Mouse (Mus musculus) urinary bladder, postnatal 4 days (tissue): Measurements from ENCODE around the gene Tnrc6b.
"Not testable (repeated sequence)": the region's sequence is repeated elsewhere in the genome, so short reads cannot be mapped to it uniquely, and the experiment has no call there.

Experiments used
- DNase-seq, 2 experiments: peaks; one replicate each; pipeline ENCODE4 v3.0.0; 2021 to 2022; ENCODE audit warnings: low spot score in 2 of 2

Tnrc6b gene

GRCm38 (mm10) chr15:80702910-80703309 lies 8.2 kb upstream of the Tnrc6b start:
- no peak for DNase-seq

- no peak for DNase-seq
These were observed 7.6 kb upstream of the Tnrc6b start for GRCm38 (mm10) chr15:80703495-80703894.

GRCm38 (mm10) chr15:80704267-80704666 lies 6.8 kb upstream of the Tnrc6b start:
- DNase-seq = peak; percentile 63 to 83

DNA sequence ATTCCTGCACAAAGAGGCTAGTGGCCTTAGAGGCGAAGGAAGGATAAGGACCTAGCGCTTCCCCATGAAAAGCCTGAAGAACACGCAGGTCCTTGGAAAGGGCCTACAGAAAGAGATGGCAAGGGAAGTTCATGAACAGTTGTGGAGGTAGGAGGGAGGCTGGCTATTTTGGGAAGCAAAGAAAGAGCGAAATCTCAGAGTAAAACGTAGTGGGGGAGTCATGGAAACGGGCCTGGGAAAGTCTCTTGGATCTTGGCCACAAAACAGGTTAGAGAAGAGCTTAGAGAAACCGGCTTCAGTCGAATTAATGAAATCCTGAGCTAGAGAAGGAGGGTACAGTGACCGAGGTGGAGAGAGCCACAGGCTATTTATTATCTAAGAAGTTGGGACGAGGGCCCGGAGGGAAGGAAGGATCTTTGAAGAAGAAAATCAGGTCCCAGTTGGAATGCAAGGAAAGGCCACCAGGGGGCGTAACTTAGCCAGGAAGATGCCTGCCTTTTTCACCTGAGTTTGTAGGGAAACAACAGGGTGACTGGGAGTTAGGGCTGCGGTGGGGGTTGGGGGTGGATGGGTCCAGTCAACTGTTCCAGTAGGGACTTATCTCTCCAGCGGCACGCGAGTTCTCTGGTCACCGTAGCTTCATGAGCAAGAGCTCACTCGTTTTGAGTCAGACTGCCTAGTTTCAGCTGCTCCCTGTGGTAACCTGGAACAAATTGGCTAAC lies 5.1 kb upstream of the Tnrc6b start:
- peak; percentile 61 to 82 for DNase-seq

- DNase-seq = no peak
These were observed 4.5 kb upstream of the Tnrc6b start for GRCm38 (mm10) chr15:80706596-80706995.

DNA sequence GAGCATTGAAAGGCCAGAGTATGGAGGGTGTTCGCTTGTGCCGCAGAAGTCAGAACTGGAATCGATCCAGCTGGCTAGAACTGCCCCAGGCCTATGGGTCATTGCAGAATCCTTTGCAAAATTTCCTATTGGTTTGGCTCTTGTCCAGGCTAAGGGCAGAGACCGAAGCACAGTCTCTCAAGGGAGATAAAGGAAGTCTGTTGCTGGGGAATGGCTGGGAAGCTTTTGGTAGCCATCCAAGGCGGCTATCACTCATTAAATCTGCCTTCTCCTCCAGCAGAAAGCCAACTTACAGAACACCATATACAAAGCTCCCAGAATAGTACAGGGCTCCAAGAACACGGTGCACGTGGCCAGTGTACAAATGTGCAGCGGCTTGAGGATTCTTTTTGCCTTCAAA lies 4.0 kb upstream of the Tnrc6b start:
- DNase-seq = peak in 1 of 2 experiments; percentile 48

- DNase-seq = no peak
These were observed 1.5 kb upstream of the Tnrc6b start for GRCm38 (mm10) chr15:80709593-80709992.

GRCm38 (mm10) chr15:80710257-80710607 lies 881 bp upstream of the Tnrc6b start:
- no peak for DNase-seq

GRCm38 (mm10) chr15:80711401-80712151 lies 463 bp downstream of the Tnrc6b start:
- peak; percentile 43 to 70 for DNase-seq

GRCm38 (mm10) chr15:80714299-80714698 lies 3.2 kb downstream of the Tnrc6b start:
- no peak for DNase-seq

GRCm38 (mm10) chr15:80716631-80717135 lies 5.6 kb downstream of the Tnrc6b start:
- DNase-seq = no peak

DNA sequence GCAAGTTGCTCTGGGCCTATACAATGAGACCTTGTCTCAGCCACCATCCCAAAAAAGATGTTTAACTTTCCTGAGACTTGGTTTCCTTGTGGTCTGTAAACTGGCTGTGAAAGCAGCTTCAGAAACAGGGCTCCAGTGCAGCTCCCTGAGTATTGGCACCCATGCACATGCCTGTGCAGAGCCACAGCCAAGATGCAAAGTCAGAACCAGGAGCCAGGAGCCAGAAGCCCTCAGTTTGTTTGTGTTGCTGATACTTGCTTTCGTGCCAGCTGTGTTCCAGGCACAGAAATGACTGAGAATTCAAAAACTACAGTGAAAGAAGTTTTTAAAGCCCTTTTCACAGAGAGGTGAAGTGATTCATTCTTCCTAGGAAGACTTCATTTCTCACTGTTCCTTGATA lies 6.3 kb downstream of the Tnrc6b start:
- no peak for DNase-seq

GRCm38 (mm10) chr15:80720249-80720648 lies 9.1 kb downstream of the Tnrc6b start:
- no peak for DNase-seq

DNA sequence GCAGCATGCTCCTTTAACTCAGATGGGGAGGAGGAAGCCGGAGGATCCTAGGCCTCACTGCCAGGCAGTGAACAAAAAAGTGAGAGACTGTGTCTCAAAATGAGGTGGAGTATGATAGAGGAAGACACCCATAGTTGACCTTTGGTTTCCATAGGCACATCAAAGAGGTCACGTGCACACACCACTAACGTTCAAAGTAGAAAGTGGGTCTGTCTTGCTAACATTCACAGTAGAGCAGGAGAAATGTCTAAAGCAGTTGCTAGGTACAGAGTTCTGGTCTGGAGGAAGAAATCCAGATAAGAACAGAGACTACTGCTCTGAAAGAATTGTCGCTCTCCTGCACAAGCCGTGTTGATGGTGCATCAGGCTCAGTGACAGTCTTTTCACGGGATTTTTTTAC lies 10.7 kb downstream of the Tnrc6b start:
- no peak for DNase-seq

- no peak for DNase-seq
These were observed 11.3 kb downstream of the Tnrc6b start for GRCm38 (mm10) chr15:80722366-80722765.

- no peak for DNase-seq
These were observed 18.4 kb downstream of the Tnrc6b start for GRCm38 (mm10) chr15:80729477-80729876.

- DNase-seq = no peak
These were observed 19.9 kb downstream of the Tnrc6b start for GRCm38 (mm10) chr15:80731043-80731442.

DNA sequence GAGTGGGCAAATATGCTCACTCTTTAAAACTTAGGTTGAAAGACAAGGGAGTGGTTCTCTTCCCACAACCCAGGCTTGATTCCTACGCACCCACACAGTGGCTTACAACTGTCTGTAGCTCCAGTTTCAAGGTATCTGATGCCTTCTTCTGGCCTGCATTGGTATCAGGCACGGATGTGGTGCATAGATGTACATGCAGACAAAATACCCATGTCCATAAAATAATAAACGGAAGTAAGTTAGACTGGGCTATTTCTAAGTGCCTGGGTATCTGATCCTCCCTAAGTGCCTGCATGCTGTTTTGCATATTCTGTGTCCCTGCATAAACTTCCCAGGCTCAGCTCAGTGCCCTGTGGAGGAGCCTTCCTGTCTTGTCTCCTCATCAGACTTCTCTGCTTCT lies 20.4 kb downstream of the Tnrc6b start:
- no peak for DNase-seq

DNA sequence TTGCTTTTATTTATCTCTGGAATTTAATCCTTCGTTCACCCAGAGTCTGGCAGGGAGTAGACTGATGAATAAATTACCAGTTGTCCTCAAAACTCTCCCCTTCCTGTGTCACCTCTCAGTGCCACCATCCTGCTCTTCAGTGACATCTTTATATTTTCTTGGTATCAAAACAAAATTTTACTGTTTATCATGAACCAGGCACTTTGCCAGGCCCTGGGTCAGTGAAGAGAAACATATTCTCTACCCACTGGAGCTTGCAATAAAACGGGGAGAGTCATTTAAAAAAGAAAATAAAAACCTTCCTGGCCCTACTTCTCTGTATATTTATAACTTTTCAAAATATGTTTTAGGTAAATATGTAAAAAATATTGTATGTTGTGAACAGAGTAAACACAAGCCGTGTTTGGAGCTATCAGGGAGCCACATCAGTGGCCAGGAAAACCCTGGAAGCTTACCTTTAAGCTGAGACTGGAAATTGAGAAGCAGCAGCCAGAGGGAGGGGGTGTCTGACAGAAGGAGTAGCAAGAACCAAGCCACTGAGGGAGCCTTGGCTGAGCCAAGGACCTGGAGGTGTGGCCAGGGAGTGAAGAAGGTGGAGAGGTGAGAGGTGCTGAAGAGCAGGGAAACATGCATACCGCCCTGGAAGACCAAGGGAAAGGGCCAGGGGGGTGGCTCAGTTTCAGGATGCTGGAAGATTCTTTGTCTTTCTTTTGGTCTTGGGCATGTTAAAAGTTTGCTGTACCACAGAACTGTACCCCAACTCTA lies 21.3 kb downstream of the Tnrc6b start:
- DNase-seq = no peak

- DNase-seq = no peak
These were observed 24.2 kb downstream of the Tnrc6b start for GRCm38 (mm10) chr15:80735300-80735699.

DNA sequence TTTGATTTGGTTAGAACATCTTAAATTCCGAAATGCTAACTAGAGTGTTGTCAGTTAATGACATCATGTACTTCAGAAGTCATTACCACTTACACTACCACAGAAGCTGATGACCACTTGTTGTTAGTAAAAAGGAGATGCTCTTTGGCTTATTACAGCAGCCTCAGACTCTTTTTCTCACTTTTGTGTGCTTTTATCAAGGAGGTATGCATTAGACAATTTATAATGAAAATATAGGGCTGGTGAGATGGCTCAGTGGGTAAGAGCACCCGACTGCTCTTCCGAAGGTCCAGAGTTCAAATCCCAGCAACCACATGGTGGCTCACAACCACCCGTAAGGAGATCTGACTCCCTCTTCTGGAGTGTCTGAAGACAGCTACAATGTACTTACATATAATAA lies 24.6 kb downstream of the Tnrc6b start:
- DNase-seq = not testable (repeated sequence)

DNA sequence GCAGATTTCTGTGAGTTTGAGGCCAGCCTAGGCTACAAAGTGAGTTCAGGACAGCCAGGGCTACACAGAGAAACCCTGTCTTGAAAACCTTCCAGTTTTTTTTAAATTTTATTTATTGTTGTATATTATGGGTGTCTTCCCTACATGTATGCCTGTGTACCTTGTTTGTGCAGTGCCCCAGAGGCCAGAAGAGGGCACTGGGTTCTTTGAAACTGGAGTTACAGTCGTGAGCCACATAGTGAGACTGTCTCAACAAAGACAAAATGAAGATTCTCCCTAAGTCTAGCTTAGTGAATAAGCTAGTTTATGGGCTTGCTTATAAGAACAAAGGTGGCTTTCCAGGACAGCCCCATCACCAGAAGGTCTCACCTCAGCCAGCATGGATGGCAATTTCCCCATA lies 25.4 kb downstream of the Tnrc6b start:
- DNase-seq = no peak
